16 mouse cellular contexts compared by ENCODE assay signal in genomic region chr12:64229510-64230078, GRCm38 (mm10).
DNase-seq lines count a peak whose midpoint lies in the region; ATAC-seq and TF ChIP-seq lines count a peak whose summit lies in the region.
"Had no signal": no experiment of that assay in that cellular context is flagged by ENCODE, and none has a peak within 500 bp of the region (broad histone marks: within the 10 kb centered on the region; RNA-seq: fewer than 3 reads in every experiment).

No protein-coding gene starts in this region.

- H3K27ac ChIP-seq in intestine, postnatal 0 days (ENCODE audit: low read depth, low read length): no peak overlapping the region

- no peak for TF ChIP-seq POLR2A in brain, embryonic 14.5 days (IDR thresholded peaks at IDR 0.05; ENCODE audit: borderline replicate concordance, extremely low read depth, insufficient read depth, insufficient read length, poor library complexity, severe bottlenecking)

- WGBS in intestine, postnatal 0 days: 82% methylated on average over 1 of the region's 1 CpGs

- no peaks in the 10 kb centered on the region for H3K27me3 ChIP-seq in intestine, postnatal 0 days (replicated peaks; ENCODE audit: control insufficient read depth, insufficient read depth, low read length)
- H3K27me3 ChIP-seq: heart, embryonic 12.5 days had no signal

- DNase-seq in frontal cortex, postnatal 14 days (ENCODE audit: low spot score in 2 of 2): no peak
- peak; percentile 66 for DNase-seq in left cerebral cortex, postnatal 4 days
- no peak for DNase-seq in left cerebral cortex, postnatal 36 days (ENCODE audit: low spot score in 2 of 2)
- DNase-seq in brain, embryonic 14.5 days (ENCODE audit: low read depth): peak; percentile 80
- peak; percentile 5 for DNase-seq in layer of hippocampus, adult 9-11 months
- DNase-seq: cerebellum, adult 11-12 months; heart, postnatal 36 days; kidney, adult 11 months; kidney, postnatal 14 days; lung, embryonic 14.5 days; right cerebral cortex, postnatal 25 days; thymus, postnatal 4 days had no signal

- H3K4me3 ChIP-seq in intestine, postnatal 0 days (ENCODE audit: low read depth, low read length): no peak overlapping the region
- H3K4me3 ChIP-seq: heart, embryonic 12.5 days; myocyte had no signal

- ATAC-seq in frontal cortex, adult (ENCODE audit: low TSS enrichment): peak; percentile 41; the same call in 1 of the 2 replicates
- no peak for ATAC-seq in intestine, postnatal 0 days

- H3K4me2 ChIP-seq in intestine, postnatal 0 days (replicated peaks; ENCODE audit: low read depth): no peak overlapping the region
- H3K4me2 ChIP-seq: heart, embryonic 12.5 days; lung, embryonic 14.5 days had no signal

- no peaks in the 10 kb centered on the region for H3K4me1 ChIP-seq in intestine, postnatal 0 days (replicated peaks; ENCODE audit: control insufficient read depth, insufficient read depth, low read length)
- H3K4me1 ChIP-seq: heart, embryonic 12.5 days had no signal

- H3K36me3 ChIP-seq in intestine, postnatal 0 days (ENCODE audit: control insufficient read depth, insufficient read depth): no peaks in the 10 kb centered on the region
- H3K36me3 ChIP-seq: heart, embryonic 12.5 days had no signal

- no peaks in the 10 kb centered on the region for H3K9me3 ChIP-seq in intestine, postnatal 0 days (ENCODE audit: control insufficient read depth)
- H3K9me3 ChIP-seq: heart, embryonic 12.5 days had no signal

- H3K9ac ChIP-seq in intestine, postnatal 0 days (ENCODE audit: low read depth, low read length): no peak overlapping the region
- H3K9ac ChIP-seq: heart, embryonic 12.5 days; lung, embryonic 14.5 days had no signal

- intact Hi-C loops in left cerebral cortex, postnatal 4 days (cut with DNase I): no loop called here
- intact Hi-C loops in left cerebral cortex, postnatal 36 days (cut with DNase I): no loop called here

- TF ChIP-seq CTCF in brain, embryonic 14.5 days (IDR thresholded peaks at IDR 0.05; ENCODE audit: borderline replicate concordance, extremely low read depth, insufficient read depth, insufficient read length): no peak
- TF ChIP-seq CTCF in intestine, postnatal 0 days (IDR thresholded peaks at IDR 0.05; ENCODE audit: low read depth): no peak

Comparison
In these comparisons a context has a peak if more than half of its experiments do, and no peak if none do; other contexts are left out.
1. DNase-seq: peak in left cerebral cortex, postnatal 4 days (single experiment), brain, embryonic 14.5 days (single experiment) and layer of hippocampus, adult 9-11 months (single experiment); none in frontal cortex, postnatal 14 days (0 of 2) and left cerebral cortex, postnatal 36 days (0 of 2).